Mouse (Mus musculus): ENCODE results near the gene Asb11.

DNA sequence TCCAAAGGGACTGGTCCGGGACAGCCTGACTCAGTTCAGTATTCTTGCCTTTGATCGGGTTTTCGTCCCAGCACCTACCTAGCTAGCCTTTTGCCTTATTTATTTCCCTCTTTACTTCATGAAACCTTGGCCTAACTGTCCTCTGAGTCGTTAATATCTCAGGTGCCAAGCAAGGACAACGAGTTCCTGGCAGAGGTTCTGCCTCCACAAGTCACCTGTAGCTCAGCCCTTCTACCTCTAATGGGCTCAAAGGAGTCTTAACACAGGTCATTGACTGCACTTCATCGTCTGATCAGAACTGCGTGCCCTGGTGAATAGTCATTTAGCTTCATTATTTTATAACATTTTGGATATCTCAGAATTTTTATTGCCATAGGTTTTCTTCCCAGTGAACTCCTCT is 2.7 kb downstream of the Asb11 start:
- TF ChIP-seq CTCF (IDR thresholded peaks at IDR 0.05; ENCODE audit: low read depth), result no peak
- TF ChIP-seq EP300 (IDR thresholded peaks at IDR 0.05; ENCODE audit: low read depth), result no peak
